ENCODE assay signal across 8 mouse cellular contexts in the genomic region with DNA sequence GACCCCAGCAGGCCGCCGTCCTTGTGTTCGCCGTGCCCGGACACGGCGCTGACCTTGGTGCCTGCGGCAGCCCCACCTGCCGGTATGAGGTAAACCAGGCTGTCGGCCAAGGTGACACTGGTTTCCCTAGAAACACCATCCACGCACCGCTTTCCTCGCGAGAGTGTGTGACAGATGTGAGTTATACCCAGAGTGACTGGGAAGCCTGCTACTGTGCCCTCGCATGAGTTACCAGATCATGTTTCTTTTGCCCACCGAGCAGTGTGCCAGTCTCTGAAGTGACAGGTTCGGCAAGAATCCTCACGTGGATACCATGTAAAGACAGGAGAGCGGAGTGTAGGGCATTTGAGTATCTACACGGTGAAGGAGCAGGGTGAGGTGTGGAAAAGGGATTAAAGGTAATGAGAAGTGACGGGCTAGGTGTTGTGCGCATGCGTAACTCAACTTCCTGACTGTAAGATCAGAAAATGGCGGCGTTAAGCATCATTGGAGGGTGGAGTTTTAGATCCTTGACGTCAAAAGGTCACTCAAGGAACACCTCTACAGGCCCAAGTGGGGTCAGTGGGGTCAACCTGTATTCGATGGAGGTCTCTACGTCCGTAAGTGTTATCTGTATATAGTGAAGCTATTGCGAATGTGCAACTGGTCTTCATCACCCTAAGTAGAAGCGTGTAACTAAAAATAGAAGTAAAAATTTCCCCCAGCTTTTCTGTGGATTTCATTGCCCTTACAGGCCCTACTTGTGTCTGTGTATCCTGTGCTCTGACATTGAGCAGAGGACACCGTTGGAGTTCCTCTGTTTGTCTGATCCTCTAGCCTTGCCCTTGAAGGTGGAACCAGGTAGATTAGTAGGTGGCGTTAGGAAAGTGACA. TPM values are rescaled to one million over a fixed set of nuclear protein-coding genes. Genes with fewer than 3 reads are reported as not detected.
DNase-seq lines count a peak whose midpoint lies in the region; ATAC-seq and TF ChIP-seq lines count a peak whose summit lies in the region.

No protein-coding gene starts in this region.

- TF ChIP-seq CTCF in embryonic fibroblast, embryonic 13.5 days (IDR thresholded peaks at IDR 0.05; ENCODE audit: borderline replicate concordance, insufficient read depth, low read length): no peak
- peak; percentile 27; the same call in 1 of the 2 replicates for TF ChIP-seq CTCF in lung, adult 2 months (IDR thresholded peaks at IDR 0.05; ENCODE audit: insufficient read depth, low read length)

- no peaks in the 10 kb centered on the region for H3K9me3 ChIP-seq in heart, embryonic 14.5 days (ENCODE audit: control insufficient read depth, low read length)

- peak; percentile 68 for ATAC-seq in CD4-positive, CD25-positive, alpha-beta regulatory T cell, adult 4 months
- ATAC-seq in heart, embryonic 14.5 days (ENCODE audit: insufficient number of reproducible peaks, insufficient read depth, low FRiP score, low read depth): peak; percentile 24; the same call in 1 of the 2 replicates

- 6% methylated on average over 33 of the region's 33 CpGs for WGBS in heart, embryonic 14.5 days
- WGBS in lung, adult 2 months: 12% methylated on average over 33 of the region's 33 CpGs

- peak overlapping the region; percentile 69 for H3K4me2 ChIP-seq in heart, embryonic 14.5 days (ENCODE audit: low read length)

- H3K4me3 ChIP-seq in embryonic fibroblast, embryonic 13.5 days (ENCODE audit: insufficient read depth, low read length): peak overlapping the region; percentile 76
- peak overlapping the region; percentile 61 to 78 for H3K4me3 ChIP-seq in heart, embryonic 14.5 days (ENCODE audit: control insufficient read depth in 1 of 2, insufficient read depth in 1 of 2, low read depth in 1 of 2, low read length in 2 of 2)
- H3K4me3 ChIP-seq in lung, adult 2 months (replicated peaks; ENCODE audit: extremely low read depth, low read depth, low read length): peak overlapping the region; percentile 75

- peak; percentile 95 for DNase-seq in ZHBTc4 (ENCODE audit: low read depth, low spot score)
- peak; percentile 76 to 85 for DNase-seq in kidney, postnatal 25 days
- DNase-seq in lung, adult 2 months: no peak
- DNase-seq in retina, adult 2 months (ENCODE audit: low read depth, low spot score): peak; percentile 88
- DNase-seq in ovary, postnatal 36 days (ENCODE audit: low spot score): no peak

- no peaks in the 10 kb centered on the region for H3K27me3 ChIP-seq in heart, embryonic 14.5 days (ENCODE audit: control insufficient read depth, insufficient read depth, low read length)

- H3K4me1 ChIP-seq in embryonic fibroblast, embryonic 13.5 days (ENCODE audit: control insufficient read depth, insufficient read depth, low read length): no peaks in the 10 kb centered on the region; the same call in 1 of the 2 replicates
- peaks cover 0 to 17% of the 10 kb centered on the region in 2 experiments; a peak in 3 of 4 replicates for H3K4me1 ChIP-seq in heart, embryonic 14.5 days (ENCODE audit: control insufficient read depth in 2 of 2, insufficient read depth in 2 of 2, low read length in 2 of 2)
- H3K4me1 ChIP-seq in lung, adult 2 months (ENCODE audit: control insufficient read depth, insufficient read depth, low read length): peaks cover 4% of the 10 kb centered on the region; the same call in 1 of the 2 replicates

- 0 out of 2 replicates have a peak, but pooled peaks have one; percentile 28 for TF ChIP-seq POLR2A in embryonic fibroblast, embryonic 13.5 days (IDR thresholded peaks at IDR 0.05; ENCODE audit: low read depth, low read length)
- TF ChIP-seq POLR2A in lung, adult 2 months (IDR thresholded peaks at IDR 0.05; ENCODE audit: borderline replicate concordance, extremely low read depth, low read depth, low read length): peak; percentile 47; the same call in 1 of the 2 replicates

- no peak overlapping the region for H3K27ac ChIP-seq in embryonic fibroblast, embryonic 13.5 days (ENCODE audit: insufficient read depth, low read length)
- H3K27ac ChIP-seq in heart, embryonic 14.5 days (replicated peaks in 1 of 2; ENCODE audit: control insufficient read depth in 1 of 2, insufficient read depth in 1 of 2, low read depth in 2 of 2, low read length in 2 of 2): peak overlapping the region; percentile 97 to 98

- peaks cover 6% of the 10 kb centered on the region for H3K36me3 ChIP-seq in heart, embryonic 14.5 days (ENCODE audit: control insufficient read depth, insufficient read depth, low read length)

- peak overlapping the region; percentile 87 for H3K9ac ChIP-seq in heart, embryonic 14.5 days (ENCODE audit: low read length)

RNA-seq across cellular contexts. Expression of a gene that starts 0.9 kb away (rescaled TPM):
- polyA plus RNA-seq in CD4-positive, CD25-positive, alpha-beta regulatory T cell, adult 4 months (2017; shearing (Covaris generic)): 100 to 1,000 TPM; 146 to 237 TPM
- 75.8 and 89.6 TPM in 2 replicates for polyA plus RNA-seq in embryonic fibroblast, embryonic 13.5 days (2011; ENCODE audit: insufficient read length, low read depth, missing spikeins)
- polyA plus RNA-seq in heart, embryonic 14.5 days (2014; fragmentation: Nextera tagmentation; extraction: Ambion mirVana): 245 and 289 TPM in 2 replicates
- polyA plus RNA-seq in lung, adult 2 months (2012; rRNA removed): 129 and 181 TPM in 2 replicates

RNA-seq across cellular contexts. Expression of a gene that starts 17.7 kb away (rescaled TPM):
- polyA plus RNA-seq in CD4-positive, CD25-positive, alpha-beta regulatory T cell, adult 4 months (2017; shearing (Covaris generic)): 10 to 100 TPM; 76.3 to 100.0 TPM
- polyA plus RNA-seq in embryonic fibroblast, embryonic 13.5 days (2011; ENCODE audit: insufficient read length, low read depth, missing spikeins): 60.9 and 63.0 TPM in 2 replicates
- 90.6 and 92.2 TPM in 2 replicates for polyA plus RNA-seq in heart, embryonic 14.5 days (2014; fragmentation: Nextera tagmentation; extraction: Ambion mirVana)
- 87.0 and 111 TPM in 2 replicates for polyA plus RNA-seq in lung, adult 2 months (2012; rRNA removed)

RNA-seq across cellular contexts. Expression of a gene that starts 24.8 kb away (rescaled TPM):
- polyA plus RNA-seq in CD4-positive, CD25-positive, alpha-beta regulatory T cell, adult 4 months (2017; shearing (Covaris generic)): 100 to 1,000 TPM in 1 of 2 experiments, 10 to 100 TPM in 1; 90.0 to 123 TPM
- 38.5 and 39.4 TPM in 2 replicates for polyA plus RNA-seq in embryonic fibroblast, embryonic 13.5 days (2011; ENCODE audit: insufficient read length, low read depth, missing spikeins)
- polyA plus RNA-seq in heart, embryonic 14.5 days (2014; fragmentation: Nextera tagmentation; extraction: Ambion mirVana): 50.9 and 55.0 TPM in 2 replicates
- polyA plus RNA-seq in lung, adult 2 months (2012; rRNA removed): 20.1 and 25.2 TPM in 2 replicates

Comparison
In these comparisons a context has a peak if more than half of its experiments do, and no peak if none do; other contexts are left out.
1. DNase-seq: peak in ZHBTc4 (single experiment), kidney, postnatal 25 days (2 of 2) and retina, adult 2 months (single experiment); none in lung, adult 2 months (single experiment) and ovary, postnatal 36 days (single experiment).
2. Peak in every context shown above with its lines, with median percentiles within 50 percentile points of each other: H3K4me3 ChIP-seq.